Mouse (Mus musculus): ENCODE results near the gene Gm28043. TPM values are rescaled to one million over a fixed set of nuclear protein-coding genes. Genes with fewer than 3 reads are reported as not detected.

Gene Gm28043
- polyA plus RNA-seq (2017; shearing (Covaris generic)) = 1 to 10 TPM; 5.8 TPM

GRCm38 (mm10) chr17:29614115-29615023 lies at the start of gene Gm28043, which contains the start of gene Rnf8:
TSS of gene Gm28043 (plus strand) at chr17:29614876.
TSS of gene Rnf8 (plus strand) at chr17:29614790.

GRCm38 (mm10) chr17:29660076-29660761 lies 45.5 kb downstream of the Gm28043 start, which contains the start of gene Cmtr1:
TSS of gene Cmtr1 (plus strand) at chr17:29660595.

GRCm38 (mm10) chr17:29716732-29717445 lies 102.2 kb downstream of the Gm28043 start, which contains the start of gene Ccdc167:
TSS of gene Ccdc167 (minus strand) at chr17:29717044.

Other genes starting within 250 kb of the Gm28043 start
- 10 to 100 TPM; 44.3 to 79.5 TPM for gene Pim1, start 124.1 kb upstream of the Gm28043 start, polyA plus RNA-seq (2017; shearing (Covaris generic))
- gene Gm17657, start 65.2 kb upstream of the Gm28043 start, polyA plus RNA-seq (2017; shearing (Covaris generic)) = 1 to 10 TPM in 1 of 2 experiments, under 1 TPM in 1; 0.11 to 1.2 TPM
- gene Tbc1d22b, start 65.1 kb upstream of the Gm28043 start, polyA plus RNA-seq (2017; shearing (Covaris generic)) = 10 to 100 TPM; 33.4 to 33.5 TPM
- 1 to 10 TPM; 4.9 to 6.3 TPM for gene Tmem217, start 62.5 kb upstream of the Gm28043 start, polyA plus RNA-seq (2017; shearing (Covaris generic))
- 10 to 100 TPM; 62.2 to 66.9 TPM for gene Rnf8, start 86 bp upstream of the Gm28043 start, polyA plus RNA-seq (2017; shearing (Covaris generic))
- 100 to 1,000 TPM; 219 to 224 TPM for gene Cmtr1, start 45.7 kb downstream of the Gm28043 start, polyA plus RNA-seq (2017; shearing (Covaris generic))
- 1 to 10 TPM; 7.1 to 7.2 TPM for gene Ccdc167, start 102.2 kb downstream of the Gm28043 start, polyA plus RNA-seq (2017; shearing (Covaris generic))

Measured in inflammation-experienced regulatory T-cells (primary cell).